Mouse (Mus musculus): ENCODE measurements at regions not wholly inside any gene's neighbourhood (a gene's known extent, or its start where the extent isn't known, plus 50 kb on each side); places are given as distances from the start of the nearest gene placed in this dataset.
A peak's percentile ranks its signal among the peaks of the same experiment; 100 is the strongest.

DNA sequence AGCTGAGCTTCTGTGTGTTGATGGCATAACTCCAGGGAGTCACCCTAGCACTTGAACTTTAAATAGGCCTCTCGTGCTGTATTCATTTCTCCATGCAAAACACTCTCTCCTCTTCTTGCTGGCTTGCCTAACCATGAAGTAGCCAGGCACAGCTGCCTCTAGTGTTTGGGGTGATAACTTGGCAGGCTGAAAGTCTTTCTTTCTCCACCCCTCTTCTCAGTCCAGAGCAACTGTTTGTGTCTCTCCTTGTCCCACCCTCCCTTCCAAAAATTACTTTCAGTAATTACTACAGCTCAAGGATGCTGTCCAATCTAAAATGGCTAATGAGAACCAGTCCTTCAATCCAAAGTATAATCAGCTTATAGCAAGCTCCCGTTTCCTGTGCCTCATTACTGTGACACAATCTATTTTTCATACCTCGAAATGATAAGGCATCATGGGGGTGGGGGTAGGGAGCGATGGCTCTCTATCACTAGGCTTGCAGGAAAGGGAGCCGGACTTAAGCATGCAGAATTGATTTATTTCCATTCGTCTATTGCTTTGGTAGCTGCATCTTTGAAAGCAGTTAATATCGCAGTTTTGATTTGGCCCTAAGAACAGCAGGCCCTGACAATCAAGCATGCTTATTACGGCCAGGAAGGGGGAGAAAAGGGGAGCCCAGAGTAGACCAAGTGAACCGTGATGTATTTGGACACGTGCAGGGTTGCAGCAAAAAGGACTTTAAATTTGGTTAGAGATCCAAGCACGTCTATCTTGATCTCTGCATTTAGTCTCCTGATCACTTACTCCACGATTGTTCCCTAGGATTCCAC lies 943.8 kb downstream of the Slc4a3 start:
- peak; percentile 1 to 5 for DNase-seq (ENCODE audit: low spot score in 2 of 2)

DNA sequence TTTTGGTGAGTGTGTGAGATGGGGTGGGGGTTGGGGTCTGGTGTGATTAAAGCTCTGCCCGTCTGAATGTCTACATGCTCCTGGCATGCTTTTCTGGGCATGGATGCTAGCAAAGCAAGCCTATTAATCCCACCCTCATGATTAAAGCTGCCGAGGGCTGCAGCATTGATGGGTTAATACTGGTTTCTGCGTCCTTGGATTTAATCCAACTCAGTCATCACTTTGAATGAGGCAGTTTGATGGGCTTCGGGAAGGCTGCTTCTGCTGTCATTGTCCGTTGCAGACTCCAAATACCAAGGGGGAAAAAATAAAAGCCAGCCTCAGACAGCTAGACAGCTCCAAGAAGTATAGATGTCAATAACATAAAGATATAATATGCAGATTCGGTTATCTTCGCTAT lies 944.7 kb downstream of the Slc4a3 start:
- no peak for DNase-seq (ENCODE audit: low spot score in 2 of 2)

DNA sequence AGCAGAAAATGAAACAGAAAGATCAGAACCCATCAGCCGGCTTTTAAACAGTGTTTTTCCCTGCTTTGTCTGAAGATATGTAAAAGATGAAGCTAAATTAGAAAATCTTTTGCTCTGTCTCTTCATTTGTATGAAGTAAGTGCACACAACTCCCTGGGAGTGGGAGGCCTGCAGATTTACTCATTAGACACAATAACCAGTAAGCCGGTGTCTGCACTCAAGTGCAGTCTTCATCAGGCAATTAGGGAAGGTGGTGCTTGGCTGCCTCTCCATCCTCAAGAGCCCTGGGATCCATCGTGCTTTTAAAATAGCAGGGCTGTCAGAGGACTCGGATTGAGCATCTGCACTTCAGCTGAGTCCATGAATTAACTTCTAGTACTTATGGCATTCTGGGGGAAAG lies 945.1 kb downstream of the Slc4a3 start:
- no peak for DNase-seq (ENCODE audit: low spot score in 2 of 2)

DNA sequence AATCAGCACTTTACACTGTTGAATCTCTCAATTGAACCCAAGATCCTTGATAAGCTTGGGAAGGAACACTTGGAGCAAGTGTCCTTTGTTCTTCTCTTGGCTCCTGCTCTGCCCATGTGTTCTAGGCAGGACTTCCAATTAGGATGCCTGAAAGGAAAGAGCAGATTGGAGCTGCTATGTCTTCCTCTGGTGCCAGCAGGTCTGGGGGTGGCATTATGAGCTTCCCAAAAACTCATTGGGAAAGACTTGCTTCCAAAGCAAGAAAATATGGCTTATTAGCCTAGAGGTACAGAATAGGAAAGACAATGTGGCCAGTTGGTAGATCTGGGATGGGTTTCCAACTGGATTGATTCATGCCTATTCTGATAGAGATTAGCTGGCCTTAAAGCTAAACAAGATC lies 959.1 kb downstream of the Slc4a3 start:
- DNase-seq (ENCODE audit: low spot score in 2 of 2), result no peak

DNA sequence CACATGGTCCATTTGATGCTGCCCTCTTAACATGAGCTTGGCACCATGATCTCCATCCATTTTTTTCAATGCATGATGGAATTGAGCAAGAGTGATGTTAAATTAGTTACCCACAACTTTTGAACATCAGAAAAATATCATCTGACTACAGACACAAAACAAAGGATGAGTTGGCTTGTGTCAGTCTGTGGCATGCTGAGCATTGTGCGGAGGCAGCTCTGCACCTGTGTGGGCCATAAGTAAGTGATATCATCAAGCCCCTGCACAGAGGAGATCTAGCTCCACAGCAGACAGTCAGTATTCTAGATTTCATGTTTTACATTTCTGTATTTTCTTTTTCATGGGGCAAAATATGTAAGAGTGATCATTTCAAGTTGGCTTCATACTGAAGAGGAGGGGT lies 962.8 kb downstream of the Slc4a3 start:
- DNase-seq (ENCODE audit: low spot score in 2 of 2), result no peak

DNA sequence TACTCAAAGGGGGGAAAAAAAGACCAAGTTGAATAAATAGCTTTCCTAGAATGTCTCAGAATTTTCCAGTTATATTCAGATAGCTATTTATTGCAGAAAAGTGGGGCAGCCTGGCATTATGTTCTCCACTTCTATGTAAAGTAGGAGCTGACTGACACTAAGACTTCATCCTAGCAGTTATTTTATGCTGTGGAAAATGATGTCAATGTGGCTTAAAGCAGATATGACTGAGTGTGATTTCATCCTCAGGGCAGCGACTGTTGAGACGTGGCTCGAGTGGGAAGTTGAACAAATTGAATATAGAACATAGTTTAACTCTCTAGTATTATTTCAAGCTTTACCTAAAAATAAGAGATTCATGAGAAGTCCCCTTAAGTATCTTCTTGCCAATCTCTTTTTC lies 963.4 kb downstream of the Slc4a3 start:
- DNase-seq (ENCODE audit: low spot score in 2 of 2), result no peak

DNA sequence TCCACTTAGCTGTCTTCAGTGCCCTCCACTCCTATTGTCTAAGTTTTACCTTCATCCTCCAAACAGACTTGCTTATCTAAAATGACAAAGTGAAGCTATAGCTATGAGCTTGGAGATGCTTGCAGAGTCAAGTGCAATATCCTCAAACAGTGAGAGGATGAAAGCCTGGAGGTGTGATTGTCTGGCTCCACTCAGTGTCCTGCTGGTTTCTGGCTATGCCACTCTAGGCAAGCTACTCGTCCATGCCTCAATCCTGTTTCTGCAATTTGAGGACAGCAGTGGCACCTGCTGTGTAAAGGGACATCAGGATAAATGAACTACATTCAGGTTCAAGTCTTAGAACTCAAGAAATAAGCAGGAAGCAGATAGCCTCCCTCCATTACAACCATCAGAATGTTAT lies 966.1 kb downstream of the Slc4a3 start:
- no peak for DNase-seq (ENCODE audit: low spot score in 2 of 2)

DNA sequence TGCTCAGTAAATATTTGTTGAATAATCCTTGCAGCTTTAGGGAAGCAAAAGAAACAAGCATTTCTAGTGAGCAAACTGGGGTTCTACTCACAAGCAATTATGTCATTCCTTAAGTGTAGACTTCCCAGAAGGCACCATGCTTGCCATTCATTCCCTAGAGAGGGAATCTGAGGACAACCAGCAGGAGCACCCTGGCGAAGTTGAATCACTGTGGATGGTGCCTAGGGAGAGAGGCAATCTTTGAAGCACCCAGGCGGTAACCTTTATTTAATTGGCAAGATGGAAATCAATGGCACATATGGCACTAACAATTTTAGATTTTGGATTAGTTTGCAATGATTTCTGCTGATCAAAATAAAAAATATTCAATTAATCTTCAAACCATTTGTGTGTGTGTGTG lies 967.4 kb downstream of the Slc4a3 start:
- DNase-seq (ENCODE audit: low spot score in 2 of 2), result no peak

DNA sequence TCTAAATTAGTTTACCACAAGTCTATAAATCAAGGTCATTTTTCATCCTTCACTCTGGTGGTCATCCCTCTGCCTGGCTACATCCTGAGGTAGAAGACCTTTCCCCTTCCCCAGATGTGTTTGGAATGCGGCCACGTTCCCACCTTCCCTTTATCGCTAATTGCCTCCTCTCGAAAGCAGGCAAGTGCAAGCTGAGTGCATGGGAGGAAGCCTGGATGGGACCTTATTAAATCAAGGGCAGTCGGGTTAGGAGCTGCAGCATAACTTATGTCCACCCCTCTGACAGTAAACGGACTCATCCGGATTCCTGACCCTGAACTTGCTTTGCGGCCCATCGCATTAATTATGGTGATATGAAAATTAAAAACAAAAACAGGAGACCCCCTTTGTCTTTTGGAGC lies 983.5 kb downstream of the Slc4a3 start:
- DNase-seq (ENCODE audit: low spot score in 2 of 2), result no peak

DNA sequence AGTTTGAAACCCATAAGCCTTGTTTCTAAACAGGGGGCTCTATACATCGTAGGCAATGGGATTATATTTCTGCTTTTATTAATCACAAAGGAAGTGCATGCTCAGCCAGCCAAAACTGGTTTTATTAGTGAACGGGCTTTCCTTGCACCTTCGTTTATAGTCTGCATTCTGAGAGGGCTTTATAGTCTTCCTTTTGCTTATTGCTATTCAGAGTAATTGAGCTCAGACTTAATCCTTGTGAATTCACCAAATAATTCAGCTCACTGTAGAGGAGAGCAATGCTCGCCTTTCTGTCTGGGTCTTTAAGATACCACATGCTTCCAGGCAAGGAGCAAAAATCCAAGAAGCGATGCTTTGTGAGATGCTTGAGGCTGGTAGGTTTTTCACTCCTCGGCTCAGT lies 984.3 kb downstream of the Slc4a3 start:
- DNase-seq (ENCODE audit: low spot score in 2 of 2), result no peak

DNA sequence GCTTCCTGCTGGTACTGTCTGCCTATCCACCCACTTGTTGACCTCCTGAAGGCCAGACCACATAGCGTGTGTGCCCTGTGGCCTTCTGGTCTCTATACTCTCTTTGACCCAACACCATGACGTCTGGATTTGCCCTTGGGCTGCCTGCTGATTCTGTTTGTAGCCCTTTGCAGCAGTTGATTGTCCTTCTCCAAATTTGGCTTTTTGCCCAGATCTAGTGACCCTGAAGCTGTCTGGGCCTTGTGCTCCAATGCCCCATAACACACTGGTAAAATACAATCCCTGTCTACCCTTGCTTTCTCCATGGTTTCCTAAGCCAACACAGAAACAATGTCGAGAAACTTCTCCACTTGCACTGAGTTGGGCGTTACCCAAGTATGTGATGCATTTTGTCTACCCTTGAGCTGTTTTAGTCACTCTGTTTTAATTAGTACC lies 979.3 kb downstream of the Epha4 start:
- no peak for DNase-seq (ENCODE audit: low spot score in 2 of 2)

DNA sequence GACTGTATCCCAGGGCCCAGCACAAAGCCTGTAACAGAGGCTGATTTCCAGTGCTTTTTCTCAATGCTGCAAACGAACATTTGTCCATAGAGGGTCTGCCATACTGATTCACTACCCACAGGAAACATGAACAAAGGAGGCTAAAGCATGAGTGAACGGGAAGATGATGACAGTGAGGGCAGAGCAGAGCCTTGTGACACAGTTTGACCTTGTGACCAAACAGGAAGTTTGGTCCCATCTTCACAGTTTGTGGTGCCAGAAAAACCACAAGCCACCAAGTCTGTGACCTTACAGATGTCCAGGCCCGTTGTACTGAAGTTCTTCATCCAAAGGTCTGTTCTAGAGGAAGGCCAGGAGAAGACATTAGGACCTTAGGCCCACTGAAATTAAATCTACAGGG lies 974.4 kb downstream of the Epha4 start:
- no peak for DNase-seq (ENCODE audit: low spot score in 2 of 2)

DNA sequence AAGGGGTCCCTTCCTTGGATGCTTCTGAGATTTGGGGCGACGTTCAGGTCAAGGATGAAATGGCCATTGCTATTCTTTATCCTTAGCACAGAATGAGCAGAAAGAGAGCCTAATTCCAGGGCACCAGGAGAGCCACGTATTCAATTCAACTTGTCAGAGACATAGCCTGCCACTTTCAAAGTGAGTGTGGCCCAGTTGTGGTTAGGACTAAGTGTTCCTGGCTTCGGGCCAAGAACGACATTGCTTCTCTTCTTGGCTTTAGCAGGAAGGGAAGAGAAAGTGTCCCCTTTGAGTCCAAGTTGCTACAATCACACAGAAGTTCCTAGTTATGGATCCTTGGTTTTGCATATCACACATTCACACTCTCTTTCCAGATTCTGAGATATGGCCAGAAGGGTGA lies 964.0 kb downstream of the Epha4 start:
- DNase-seq (ENCODE audit: low spot score in 2 of 2), result peak; percentile 61 to 66

DNA sequence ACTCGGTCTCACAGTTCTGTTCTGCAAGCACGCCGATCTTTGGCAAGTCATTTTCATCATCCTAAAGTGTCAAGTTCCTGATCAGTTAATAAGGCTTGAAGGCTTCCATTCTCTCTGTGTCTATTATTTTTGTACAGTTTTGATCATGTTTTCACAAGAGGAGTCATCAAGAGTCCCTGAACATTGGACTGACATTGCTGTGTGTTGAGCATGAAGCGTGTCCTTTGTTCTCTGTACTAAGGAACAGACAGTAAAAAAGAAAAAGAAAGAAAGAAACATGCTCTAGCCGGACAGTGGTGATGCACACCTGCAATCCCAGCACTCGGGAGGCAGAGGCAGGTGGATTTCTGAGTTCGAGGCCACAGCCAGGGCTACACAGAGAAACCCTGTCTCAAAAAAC lies 955.4 kb downstream of the Epha4 start:
- DNase-seq (ENCODE audit: low spot score in 2 of 2), result no peak

DNA sequence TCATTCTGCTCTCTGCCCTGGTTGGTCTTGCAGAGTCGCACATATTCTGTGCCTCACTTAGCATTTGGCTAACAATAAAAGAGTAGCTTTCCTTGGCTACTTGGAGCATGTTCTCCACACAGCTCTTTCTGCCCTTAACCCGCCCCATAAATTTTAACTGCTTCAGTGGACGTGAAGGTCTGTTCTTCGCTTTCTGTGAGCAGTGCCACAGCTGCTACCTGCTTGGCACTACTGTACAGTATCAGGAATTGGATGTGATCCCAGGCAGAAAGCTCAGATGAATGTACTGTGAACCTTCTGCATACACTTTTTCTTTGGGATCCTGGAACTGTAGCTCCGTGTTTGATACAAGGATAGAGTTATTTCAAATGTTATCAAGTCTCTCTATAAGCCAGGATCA lies 939.4 kb downstream of the Epha4 start:
- no peak for DNase-seq (ENCODE audit: low spot score in 2 of 2)

DNA sequence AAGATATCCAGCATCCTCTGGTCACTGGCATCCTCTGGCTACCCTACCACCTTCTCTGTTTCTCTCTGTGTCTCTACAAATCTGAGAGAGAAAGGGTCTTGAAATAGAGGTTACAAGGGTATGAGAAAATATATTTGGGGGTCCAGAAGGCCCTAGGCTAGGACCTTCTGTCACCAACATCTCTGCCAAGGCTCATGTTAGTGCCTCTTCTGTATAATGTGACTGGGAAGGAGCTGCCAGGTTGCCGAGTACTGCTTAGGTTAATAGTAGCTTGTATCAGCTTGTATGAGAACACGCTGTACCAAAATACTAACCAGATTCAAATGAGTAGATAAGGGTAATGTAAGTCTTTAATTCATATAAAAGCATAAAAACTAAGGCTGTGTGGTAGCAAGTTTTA lies 929.0 kb downstream of the Epha4 start:
- DNase-seq (ENCODE audit: low spot score in 2 of 2), result no peak

DNA sequence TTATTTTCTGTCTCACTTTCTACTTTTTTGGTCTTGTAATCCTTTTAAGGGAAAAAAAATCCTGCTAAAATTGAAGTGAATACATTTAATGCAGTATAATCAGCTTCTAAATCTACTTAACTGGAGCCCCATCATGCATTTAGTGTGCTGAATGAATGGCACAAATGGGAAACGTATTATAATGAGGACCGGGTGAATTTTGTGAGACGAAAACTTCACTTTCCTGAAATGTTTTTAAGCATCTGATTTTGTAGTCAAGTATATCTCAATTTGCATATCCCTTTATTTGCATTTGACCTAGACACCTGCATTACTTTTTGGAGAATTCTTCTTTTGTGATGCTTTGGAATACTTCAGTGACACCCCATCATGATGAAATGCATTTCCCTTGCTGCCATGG lies 889.1 kb downstream of the Epha4 start:
- no peak for DNase-seq (ENCODE audit: low spot score in 2 of 2)

DNA sequence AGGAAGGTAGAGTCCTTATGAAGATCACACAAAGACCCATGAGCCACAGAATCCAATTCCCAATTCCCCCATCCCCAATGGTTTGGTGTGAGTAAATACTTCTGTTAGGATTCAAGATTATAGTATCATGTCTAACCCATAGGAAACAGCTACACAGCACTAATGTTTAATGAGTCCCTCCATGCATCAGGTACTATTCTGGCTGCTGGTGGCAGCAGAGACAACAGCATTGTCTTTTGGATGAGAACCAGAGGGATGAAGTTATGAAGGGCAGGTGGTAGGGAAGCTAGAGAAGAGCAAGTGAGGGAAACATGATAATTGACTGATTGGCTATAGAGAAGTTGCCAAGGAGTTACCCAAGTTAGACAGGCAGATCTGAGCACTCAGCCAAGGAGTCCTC lies 885.0 kb downstream of the Epha4 start:
- no peak for DNase-seq (ENCODE audit: low spot score in 2 of 2)

DNA sequence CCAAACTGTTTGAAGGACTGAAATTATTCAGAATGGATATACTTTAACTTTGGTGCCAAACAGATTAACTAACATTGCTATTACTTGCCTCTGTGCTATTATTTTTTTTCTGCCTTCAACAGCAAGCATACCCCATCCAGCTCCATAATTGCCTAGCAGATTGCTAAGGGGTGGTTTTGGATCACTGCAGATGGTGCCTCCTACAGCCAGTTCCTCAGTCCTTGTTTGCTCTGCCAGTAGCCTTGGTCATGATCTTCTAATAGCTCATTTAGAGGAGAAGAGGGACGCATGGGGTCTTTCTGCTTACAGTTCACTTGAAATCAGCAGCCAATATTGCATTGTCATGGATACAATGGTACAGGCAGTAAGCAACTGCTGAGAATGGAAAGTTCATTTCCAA lies 880.8 kb downstream of the Epha4 start:
- DNase-seq (ENCODE audit: low spot score in 2 of 2), result no peak

DNA sequence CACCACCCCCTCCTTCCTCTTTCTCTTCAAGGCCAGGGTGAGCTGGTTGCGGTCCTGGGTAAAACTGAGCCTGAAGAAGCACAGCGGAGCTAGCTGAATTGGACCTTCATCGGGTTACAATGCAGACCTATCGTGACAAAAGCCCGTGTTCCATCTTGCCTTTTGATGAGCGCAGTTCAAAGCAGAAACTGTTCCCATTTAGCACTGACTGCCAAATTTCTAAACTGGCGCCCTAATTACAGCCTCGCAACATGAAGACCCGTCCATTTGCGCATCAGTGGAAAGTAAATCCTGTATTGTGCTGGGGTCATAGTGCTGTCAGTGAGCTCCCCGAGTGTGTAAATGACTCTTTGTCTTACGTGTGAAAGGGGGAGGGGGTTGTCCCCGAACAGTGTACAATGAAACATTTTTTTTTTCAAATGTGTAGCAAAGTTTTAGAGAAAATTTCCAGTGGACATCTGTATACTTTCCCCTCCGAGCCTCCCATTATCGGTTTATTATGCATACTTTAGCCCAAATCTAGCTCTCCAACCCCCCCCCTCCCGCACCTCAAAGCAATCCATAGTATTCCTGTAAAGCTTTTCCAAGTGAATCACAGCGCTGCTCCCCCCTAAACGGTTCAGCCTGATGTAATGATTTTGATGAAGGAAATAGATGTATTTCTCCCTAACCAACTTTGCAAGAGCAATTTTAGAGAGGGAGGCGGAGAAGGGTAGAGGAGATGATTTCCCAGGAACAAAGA lies 877.4 kb downstream of the Epha4 start:
- no peak for DNase-seq (ENCODE audit: low spot score in 2 of 2)

DNA sequence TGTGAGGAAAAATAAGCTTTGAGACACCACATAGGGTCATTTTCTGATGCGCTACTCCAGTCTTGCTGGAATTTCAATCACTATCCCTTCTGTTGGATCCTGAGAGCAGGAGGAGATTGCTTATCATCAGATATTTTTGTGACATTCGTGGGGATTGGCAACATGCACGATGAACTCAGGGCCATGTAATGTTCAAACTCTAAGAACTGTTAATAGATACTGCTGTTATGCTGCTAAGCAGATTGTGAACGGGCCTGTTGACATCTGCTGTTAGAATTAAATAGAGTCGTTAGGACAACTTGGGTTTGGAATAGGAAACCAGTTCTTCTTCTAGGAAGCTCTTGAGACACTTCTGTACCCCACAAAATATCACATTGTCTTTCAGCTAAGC lies 876.9 kb downstream of the Epha4 start:
- DNase-seq (ENCODE audit: low spot score in 2 of 2), result no peak

DNA sequence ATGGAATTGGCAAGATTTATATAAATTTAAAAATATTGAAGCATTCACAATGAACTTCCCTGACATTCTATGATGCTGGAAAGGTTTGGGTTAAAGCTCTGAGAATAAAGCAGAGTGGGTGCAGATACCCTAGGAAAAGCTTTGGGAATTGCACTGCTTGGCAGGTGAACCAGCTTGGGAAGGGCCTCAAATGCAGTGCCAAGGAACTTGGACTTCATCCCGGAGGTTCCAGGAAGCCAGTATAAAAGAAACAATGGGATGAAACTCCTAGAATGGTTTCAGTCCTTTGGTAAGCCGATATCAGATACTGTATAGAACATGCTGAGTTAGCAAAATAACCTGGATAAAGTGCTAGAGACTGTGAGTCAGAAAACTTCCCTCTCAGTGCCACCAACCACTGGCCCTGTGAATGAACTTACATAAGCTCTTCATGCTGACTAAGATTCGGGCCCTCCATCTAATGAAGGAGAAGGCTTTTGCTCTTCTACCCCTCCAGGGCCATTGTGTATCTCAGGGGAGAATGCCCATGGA lies 873.6 kb downstream of the Epha4 start:
- no peak for DNase-seq (ENCODE audit: low spot score in 2 of 2)

DNA sequence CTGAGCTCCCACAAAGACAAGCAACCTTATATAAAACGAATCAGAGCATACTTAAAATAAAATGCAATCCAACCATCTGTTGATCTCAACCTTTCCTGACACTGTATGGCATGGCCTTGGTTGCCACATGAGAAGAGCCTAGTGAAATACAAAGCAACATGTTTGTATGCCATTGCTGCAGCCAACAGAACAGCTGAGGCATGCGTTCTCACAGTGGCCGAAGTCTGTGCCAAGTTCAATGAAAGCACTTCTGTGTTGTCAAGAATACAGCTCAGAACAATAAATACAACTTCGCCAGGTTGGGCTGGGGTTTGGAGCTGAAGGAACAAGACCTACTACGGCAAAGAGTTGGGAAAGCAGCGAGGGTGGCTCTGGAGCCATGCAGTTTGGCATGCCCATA lies 872.2 kb downstream of the Epha4 start:
- no peak for DNase-seq (ENCODE audit: low spot score in 2 of 2)

All from heart, adult 9 months (tissue).